Mouse (Mus musculus) mouse trophoblast stem cell (cell line): ENCODE data around the gene Sh3bp5.

Experiments used
- in situ Hi-C, 2 experiments: fragments of 300-500 bp; cut with MseI, MboI; formaldehyde crosslinking; loops; 2 replicates in 1 of 2; 3 replicates in 1 of 2; pipeline ENCODE4 v1.15.1; 2025

Gene Sh3bp5

DNA sequence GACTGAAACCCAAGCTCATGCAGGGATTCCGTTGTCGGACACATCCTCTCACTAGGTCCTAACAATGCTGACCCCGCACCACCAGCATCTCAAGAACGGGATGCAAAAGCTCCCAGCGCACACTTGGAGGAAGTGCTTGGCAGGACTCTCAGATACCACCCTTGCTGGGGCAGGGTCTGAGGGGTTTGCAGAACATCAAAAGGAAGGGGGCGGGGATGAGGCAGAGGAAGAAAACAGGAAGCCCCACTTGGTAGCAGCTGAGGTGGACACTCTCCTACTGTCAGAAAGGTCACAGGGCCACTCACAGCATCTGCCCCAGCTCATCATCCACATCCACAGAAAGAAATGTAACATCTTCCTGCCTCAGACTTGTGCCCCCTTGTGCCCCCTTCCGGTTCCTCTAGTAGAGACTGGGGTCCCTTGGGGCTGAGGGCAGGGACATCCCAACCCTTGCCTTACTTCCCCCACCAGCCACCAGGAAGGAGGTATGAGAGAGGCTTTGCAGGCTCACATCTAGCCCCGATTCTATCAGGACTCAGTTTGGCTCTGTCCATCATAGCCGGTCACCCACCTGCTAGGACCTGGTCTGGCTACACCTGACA is 25.7 kb downstream of the Sh3bp5 start:
- in situ Hi-C loops = no loop called here

GRCm38 (mm10) chr14:31408666-31409065 is 27.2 kb downstream of the Sh3bp5 start:
- in situ Hi-C loops = no loop called here

DNA sequence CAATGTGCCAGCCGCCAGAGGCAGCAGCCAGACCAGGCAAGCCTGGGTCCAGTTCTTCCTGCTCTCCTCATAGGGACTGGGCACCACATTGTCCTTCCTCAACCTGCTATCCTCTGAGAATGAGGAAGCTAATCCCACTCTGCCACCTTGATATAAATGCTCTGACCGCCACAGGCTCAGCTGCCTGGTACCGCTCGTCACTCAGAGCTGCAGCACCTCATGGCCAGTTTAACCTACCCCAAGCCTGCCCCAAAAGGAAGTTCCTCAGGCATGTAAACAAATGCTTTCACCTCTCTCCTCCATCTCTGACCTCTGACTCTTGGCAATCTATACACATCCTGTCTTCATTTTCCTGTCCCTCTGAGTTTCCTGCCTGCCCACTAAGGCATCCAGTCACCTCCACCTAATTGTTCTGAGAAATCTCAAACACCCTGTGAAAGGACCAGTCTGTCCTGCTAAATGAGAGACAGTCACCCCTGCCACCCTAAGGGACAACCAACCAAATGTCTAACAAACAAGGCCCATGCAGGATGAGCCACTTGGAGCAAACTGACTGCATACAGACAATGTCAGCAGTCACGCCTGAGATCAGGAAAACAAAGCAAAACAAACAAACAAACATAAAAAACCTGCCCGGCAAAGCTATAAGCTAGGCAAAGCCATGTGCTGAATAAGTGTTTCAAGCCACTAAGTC is 27.8 kb downstream of the Sh3bp5 start:
- in situ Hi-C loops = no loop called here

GRCm38 (mm10) chr14:31407208-31407607 is 28.7 kb downstream of the Sh3bp5 start:
- in situ Hi-C loops = no loop called here

- in situ Hi-C loops = no loop called here
Observed at GRCm38 (mm10) chr14:31406154-31406810, 29.6 kb downstream of the Sh3bp5 start.

DNA sequence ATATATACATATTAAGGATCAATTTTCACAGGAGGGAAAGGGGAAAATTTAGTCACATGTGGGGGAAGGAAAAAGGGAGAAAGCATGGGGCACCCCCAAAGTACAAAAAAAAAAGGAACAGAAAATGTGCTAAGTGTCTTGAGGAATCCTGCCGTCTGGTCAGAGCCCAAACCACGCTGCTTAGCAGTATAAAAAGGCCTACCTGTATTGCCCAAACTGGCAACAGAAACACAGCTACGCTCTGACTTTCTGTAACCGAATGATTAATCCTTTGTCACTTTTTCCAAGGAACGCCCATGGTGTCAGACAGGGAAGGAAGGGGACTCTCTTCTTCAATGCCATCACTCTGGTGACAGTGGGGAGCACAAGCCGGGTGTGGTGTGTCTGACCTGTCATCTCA is 30.2 kb downstream of the Sh3bp5 start:
- in situ Hi-C loops = no loop called here

DNA sequence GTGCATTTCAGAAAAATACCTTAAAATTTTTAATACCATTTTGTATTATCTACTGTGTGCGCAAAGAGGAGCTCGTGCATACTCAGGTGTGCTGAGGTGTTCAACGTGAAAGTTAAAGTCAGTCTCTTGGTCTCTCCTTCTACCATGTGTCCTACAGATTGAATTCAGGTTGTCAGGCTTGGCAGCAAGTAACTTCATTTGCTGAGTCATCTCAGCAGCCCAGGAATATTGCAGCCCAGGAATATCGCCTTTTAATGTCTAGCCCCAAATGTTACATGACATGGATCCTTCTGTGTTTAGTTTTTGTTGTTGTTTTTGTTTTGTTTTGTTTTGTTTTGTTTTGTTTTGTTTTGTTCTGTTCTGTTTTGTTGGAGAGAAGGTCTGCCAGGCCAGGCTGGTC is 31.2 kb downstream of the Sh3bp5 start:
- in situ Hi-C loops = no loop called here

DNA sequence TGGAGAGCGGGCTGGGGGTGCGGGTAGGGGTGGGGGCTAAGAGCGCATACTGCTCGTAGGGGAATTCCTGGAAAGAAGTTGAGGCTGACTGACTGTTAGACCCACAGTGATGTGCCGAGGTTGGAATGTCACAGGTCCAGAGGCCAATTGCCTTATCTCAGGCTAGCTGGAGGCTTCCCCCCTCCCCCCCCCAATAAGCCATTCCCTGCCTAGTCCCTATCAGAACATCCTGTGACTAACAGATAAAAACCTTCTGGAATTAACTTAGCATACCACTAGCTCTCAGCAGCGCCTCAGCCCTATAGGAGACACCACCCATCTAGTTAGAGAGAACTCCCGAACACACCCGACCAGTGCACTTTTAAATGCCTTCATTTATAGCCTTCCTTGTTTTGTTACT is 31.9 kb downstream of the Sh3bp5 start:
- in situ Hi-C loops = no loop called here

- in situ Hi-C loops = no loop called here
Observed at GRCm38 (mm10) chr14:31403556-31403955, 32.3 kb downstream of the Sh3bp5 start.

GRCm38 (mm10) chr14:31402693-31403092 is 33.2 kb downstream of the Sh3bp5 start:
- in situ Hi-C loops = no loop called here

DNA sequence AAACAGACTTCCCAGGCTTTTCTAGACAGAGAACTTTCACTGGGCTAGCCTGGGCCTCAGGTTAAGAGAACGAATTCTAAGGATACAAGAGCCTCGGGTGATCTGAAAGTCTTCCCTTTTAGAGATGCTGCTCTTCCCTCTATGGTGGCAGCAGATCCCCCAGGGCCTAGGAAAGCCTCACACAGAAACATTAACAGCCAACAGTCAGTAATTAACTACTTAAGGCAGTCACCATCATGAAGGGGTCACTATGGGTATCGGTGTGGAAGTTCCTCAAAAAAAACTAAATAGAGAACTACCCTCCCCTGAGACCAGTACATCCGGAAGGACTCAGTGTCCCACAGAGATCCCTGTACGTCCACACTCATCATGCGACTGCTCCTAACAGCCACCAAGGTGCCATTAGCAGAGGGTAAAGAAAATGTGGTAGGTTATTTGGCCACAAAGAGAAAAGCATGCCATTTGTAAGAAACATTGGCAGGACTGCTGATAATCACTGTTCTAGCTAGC is 33.9 kb downstream of the Sh3bp5 start:
- in situ Hi-C loops = no loop called here

DNA sequence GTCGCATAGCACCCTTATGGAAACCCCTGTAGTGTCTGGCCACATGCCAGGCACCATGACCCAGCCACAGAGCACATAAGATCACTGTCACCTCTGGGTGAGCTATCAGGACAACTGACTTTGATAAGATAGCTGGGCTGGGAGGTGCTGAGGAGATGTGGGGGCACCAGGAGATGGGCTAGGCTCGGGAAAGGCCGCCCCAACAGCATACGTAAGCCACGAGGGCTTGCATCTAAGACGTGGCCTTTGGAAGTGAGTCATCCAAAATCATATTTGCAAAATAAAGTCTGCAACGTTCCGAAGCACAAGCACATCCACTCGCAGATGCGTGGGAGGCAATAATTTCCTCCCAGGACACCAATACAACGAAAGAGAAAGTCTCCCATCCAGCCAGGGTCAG is 35.0 kb downstream of the Sh3bp5 start:
- in situ Hi-C loops = no loop called here

DNA sequence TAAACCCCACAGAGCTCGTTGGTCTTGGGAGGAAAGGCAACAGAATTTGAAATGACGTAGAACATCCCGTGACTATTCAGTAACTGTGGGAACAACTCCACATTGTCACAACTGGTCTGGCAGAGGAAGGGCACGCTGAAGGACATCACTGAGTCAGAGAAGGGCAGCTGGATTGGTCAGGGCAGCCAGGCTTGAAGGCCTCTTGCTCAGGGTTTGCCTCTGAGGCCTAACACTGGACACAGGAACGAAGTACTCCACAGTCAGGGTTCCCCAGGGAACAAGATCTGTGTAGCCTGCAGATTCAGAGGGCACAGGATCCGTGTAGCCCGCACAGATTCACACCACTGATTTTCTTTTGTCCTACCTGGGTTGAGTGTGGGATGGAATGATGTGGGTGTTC is 35.6 kb downstream of the Sh3bp5 start:
- in situ Hi-C loops = no loop called here

- in situ Hi-C loops = no loop called here
Observed at GRCm38 (mm10) chr14:31399271-31399670, 36.6 kb downstream of the Sh3bp5 start.

- in situ Hi-C loops = no loop called here
Observed at GRCm38 (mm10) chr14:31398819-31399218, 37.1 kb downstream of the Sh3bp5 start.

- in situ Hi-C loops = no loop called here
Observed at GRCm38 (mm10) chr14:31397791-31398595, 37.9 kb downstream of the Sh3bp5 start.

DNA sequence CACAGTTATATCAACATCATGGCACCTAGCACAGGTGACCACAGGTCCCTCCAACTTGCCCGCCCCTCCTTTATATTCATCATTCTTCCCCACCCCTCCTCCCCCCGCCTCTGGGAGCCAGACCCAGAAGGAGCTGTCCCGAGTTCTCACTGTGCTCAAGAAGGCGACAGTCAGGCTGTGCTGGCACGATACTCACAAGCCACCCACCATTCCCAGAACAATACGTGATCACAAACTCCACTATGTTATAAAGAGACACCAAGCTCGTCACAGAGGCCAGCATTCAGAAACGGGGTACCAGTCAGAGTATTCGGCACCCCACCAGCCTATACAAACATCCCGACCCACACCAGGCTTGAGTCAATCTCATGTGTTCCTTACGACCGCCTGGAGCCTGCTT is 38.5 kb downstream of the Sh3bp5 start:
- in situ Hi-C loops = no loop called here

- in situ Hi-C loops = no loop called here
Observed at GRCm38 (mm10) chr14:31396428-31396827, 39.5 kb downstream of the Sh3bp5 start.

DNA sequence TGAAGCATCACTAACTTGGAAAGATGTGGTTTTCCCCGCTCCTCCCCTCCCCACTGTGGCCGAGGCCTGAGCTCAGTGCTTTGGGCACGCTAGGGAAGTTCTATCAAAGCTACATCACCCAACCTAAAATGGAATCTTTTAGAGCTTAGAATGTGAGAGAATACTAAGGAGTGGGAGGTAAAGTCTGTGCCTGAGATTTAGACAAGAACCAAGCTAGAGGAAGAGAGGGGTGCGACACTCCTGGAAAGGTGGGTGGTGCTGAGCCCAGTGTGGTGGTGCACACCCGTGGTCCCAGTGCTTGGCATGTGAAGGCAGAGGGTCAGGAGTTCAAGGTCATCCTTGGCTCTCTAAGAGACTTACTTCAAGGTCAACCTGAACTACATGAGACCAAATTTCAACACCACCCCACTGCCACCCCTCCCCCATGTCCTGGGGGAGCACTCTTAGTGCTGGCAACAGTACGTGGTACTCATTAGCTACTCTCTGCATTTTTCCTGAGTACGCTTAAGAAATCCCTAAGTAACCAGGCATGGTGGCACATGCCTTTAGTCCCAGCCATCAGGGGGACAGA is 40.2 kb downstream of the Sh3bp5 start:
- in situ Hi-C loops = no loop called here

DNA sequence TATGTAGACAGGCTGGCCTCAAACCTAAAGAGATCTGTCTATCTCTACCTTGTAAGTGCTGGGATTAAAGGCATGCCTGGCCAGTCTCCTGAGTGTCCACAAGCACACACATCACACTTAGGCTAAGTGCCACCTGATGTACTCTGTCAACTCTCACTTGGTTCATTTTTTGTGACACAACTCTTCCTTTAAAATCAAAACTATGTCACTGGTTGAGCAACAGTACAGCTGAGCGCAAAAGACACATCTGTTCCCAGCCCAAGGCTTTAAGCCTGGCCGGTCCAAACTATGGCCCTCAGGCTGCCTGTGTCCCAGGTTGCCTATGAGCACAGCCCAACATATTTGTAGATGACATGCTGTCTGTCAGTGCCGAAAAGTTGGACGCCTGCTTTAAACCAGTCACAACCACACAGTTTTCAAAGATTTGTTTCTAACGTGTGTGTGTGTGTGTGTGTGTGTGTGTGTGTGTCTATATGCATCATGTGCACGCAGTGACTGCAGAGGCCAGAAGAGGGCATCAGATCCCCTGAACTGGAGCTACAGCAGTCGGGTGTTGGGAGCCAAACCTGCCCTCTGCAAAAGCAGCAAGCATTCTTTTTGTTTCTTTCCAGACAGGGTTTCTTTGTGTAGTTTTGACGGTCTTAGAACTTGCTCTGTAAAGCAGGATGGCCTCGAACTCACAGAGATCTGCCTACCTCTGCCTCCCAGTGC is 40.9 kb downstream of the Sh3bp5 start:
- in situ Hi-C loops = no loop called here
